Mouse (Mus musculus): Measurements from ENCODE around the gene Hpse2.

DNA sequence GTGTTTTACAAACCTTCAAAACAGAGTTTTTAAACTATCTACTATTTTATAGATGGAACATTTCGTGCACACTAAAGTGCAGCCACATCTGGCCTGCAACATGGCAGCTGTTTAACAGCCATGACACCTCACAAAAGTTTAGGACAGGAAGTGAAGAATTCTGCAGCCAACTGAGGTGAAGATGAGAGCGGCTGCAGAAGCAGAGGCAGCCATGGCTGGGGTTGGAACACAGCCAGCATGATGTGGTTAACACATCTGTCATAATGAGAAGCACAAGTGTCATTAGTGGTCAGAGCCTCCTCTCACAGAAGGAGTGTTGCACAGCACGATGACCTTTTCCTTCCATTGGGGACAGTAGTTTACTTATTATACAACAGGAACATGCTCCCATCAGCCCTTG is 194.6 kb downstream of the Hpse2 start:
- TF ChIP-seq CTCF (IDR thresholded peaks at IDR 0.05; ENCODE audit: borderline replicate concordance, control insufficient read depth, extremely low read depth, insufficient read depth, low read length, poor library complexity), result no peak
- no peak for TF ChIP-seq POLR2A (IDR thresholded peaks at IDR 0.05; ENCODE audit: control insufficient read depth, extremely low read depth, insufficient read depth, low read length, poor library complexity)

Data from thymus, adult 2 months (tissue).